Mouse (Mus musculus) B cell, adult 2 months (primary cell): ENCODE measurements at regions not wholly inside any gene's neighbourhood (a gene's known extent, or its start where the extent isn't known, plus 50 kb on each side); places are given as distances from the start of the nearest gene placed in this dataset.

ENCODE experiments used
- DNase-seq, 2 experiments: peaks; one replicate each; pipeline ENCODE4 v3.0.0; 2022

- no peak for DNase-seq
Measured at GRCm38 (mm10) chr6:31995977-31996376, 54.1 kb upstream of the 1700012A03Rik start.

- no peak for DNase-seq
Measured at GRCm38 (mm10) chr6:31995249-31995648, 54.8 kb upstream of the 1700012A03Rik start.

DNA sequence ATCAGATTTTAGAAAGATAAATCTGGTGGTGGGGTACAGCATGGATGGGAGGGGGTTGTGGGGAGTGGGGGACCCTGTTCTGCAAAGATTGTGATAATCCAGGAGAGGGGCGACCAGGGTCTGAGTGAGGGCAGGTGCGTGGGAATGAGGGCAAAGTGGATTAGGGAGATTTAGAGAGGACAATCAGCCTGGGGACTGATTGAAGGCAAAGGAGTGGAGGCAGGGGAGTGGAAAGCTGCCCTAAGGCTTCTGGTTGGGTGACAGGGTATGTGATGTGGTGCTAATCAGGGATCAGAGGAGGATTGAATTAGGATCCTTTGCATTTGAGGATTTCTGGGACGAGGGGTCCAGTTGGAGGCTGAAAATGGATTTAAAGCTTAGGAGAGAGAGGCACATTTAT, 64.3 kb upstream of the 1700012A03Rik start:
- no peak for DNase-seq

DNA sequence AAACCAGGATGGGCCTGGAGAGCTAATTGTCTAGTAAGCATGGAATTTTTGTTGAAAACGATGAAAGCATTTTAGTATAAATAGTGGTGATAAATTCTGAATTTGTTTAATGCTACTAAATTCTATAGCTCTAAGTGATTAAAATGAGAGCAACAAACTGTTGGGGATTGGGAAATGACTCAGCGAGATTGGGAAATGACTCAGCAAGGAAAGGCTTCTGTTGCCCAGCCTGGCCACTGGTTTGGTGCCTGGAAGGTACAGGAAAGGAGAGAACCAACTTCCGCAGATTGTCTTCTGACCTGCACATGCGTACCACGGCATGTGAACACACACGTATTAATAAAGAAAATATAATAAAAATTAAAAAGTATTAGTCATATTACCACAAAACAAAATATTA, 73.3 kb upstream of the 1700012A03Rik start:
- DNase-seq = no peak

- DNase-seq = no peak
Measured at GRCm38 (mm10) chr6:31948063-31948481, 102.0 kb upstream of the 1700012A03Rik start.

DNA sequence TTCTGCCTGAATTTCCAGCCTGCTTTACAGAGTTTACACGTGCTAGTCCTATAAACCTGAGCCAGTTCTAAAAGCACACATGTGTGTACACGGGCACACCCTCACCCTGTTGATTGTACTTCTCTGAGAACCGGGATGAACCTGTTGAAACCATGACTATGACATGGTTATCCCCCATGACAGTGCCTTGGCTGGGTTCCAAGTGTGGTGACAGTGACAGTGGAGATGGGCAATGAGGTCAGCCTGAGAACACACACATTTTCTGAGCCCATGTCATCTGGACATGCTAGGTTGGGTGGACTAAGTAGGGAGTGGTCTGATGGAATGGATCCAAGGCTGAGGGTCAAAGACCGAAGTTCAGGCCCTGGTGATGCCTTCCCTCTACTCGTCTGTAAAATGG, 103.5 kb upstream of the 1700012A03Rik start:
- DNase-seq = no peak

DNA sequence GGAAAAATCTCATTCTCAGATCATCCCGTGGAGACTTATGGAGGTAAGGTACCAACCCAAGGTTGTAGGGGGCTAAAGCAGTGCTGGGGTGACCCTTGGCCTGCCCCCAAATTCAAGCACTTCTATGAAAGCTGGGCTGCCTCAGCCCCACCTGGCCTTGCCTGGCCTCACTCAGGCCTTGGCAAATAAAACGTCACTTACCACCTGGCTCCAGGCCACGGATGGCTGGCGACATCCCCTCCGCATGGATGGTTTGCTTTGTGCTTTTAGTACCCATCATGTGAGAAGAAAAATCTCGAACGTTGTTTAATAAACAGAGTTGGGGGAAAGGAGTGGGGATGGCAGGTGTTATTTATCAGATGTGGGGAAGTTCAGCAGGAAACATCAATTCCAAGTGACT, 104.7 kb upstream of the 1700012A03Rik start:
- DNase-seq = no peak

DNA sequence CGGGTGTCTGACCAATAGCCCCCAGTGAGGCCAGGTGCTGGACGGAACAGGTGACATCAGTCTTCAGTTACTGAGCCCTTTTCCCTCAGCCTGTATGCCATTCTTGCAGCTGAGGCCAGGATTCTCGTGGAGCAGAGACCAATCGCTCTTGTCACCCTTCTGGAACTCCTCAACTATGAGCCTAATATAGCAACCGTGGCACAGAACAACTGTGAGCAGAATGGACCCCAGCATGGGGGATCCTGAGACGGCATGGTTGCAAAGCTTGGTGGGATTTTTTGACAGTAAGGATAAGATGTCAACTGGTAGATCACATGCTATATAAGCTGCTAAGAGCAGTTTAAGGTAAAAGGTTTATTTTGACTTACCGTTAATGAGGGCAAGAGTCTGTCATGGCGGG, 105.5 kb upstream of the 1700012A03Rik start:
- DNase-seq = no peak

DNA sequence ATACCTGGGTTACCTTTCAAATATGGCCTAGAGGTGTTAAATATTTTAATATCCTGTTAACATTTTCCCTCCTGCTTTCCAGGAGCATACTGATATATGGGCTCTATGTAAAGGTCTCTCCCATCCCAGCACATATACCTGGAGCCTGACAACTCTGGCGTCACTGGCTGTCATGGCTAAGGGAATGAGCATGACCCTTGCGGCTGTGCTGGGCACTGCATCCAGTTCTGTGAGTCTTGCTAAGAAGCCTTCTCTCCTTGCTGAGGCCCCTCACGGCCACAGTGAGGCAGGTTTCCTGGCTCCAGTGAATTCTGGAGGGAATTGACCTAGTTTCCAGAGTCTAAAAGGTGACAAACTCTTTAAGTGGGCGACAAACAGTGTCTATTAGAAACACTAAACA, 107.3 kb upstream of the 1700012A03Rik start:
- DNase-seq = no peak

DNA sequence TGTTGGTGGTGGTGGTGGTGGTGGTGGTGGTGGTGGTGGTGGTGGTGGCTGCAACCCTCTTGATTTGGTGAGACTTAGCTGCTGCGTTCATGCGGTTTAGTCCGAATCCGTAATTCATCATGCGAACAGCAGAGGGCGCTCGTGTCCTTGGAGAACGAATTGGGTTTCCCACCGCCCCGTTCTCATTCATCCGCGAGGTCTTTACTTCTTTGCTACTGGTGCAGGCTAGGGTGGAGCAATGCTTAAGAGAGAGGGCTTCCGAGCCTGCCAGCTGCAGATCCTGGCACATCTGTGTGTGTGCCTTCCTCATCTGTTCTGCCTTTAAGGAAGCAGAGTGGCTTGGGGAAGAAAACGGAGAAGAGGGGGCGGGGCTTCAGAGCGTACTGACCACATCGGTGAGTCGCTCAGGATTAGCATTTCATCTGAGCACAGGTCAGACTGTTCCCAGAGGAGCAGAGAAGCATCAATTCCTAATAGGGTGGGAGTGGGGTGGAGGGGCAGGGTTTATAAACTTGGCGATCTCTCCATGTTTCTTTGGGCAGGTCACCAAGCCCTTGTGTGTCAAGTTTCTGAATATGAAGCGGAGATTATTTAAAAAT, 111.7 kb upstream of the 1700012A03Rik start:
- DNase-seq = peak; percentile 55 to 59

GRCm38 (mm10) chr6:31937146-31937545, 112.9 kb upstream of the 1700012A03Rik start:
- DNase-seq = no peak

DNA sequence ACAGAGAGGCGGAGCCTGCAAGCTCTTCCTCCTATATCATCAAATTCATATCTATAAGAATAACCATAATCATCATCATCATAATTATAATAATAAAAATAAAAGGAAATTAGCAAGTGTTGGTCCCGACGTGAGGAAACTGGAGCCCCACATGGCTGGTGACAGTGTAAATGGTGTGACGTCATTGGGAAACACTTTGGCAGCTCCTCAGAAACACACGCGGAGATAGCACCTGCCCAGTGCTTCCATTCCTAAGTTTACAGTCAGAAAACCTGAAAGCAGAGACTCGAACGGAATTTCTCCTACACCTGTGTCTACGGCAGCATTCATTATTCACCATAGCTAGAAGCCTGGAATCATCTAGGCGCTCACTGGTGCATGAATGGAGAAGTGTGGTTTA, 115.2 kb upstream of the 1700012A03Rik start:
- DNase-seq = no peak

DNA sequence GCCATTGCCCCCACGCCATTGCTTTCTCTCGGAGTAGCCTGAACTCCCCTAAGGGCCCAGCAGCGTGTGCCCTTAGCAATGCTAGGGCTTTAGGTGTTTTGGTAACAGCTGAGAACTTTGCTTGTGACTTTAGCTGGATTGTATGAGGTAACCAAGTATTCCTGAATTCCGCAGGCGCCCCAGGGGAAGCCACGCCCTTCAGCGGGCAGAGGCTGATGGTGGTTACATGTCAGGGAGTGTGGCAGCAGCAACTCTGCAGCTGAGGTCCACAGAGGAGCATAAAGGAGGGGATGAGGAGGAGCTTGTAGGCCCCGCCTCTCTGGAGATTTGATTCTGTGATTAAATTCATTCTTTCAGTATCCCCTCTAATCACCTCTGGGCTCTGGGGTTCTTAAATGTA, 116.1 kb upstream of the 1700012A03Rik start:
- no peak for DNase-seq

DNA sequence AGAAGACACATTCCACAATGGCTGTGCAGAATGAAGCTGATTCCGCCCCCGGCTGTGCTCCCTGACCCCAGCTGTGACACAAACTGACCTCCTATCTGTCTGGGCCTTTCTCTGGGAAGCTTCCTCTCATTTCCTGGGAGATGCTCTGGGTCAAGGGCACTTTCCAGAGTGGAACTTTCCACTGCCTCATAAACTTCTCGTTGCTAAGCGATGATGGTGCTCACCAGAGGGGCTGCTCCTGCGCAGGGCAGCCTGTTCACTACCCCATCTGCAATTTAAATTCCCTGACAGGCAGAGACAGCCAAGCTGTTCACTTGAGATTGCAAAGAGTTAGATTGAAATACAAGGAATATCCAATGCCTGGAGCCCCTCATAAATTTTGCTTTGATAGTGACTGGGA, 116.7 kb upstream of the 1700012A03Rik start:
- DNase-seq = no peak

GRCm38 (mm10) chr6:31931116-31931515, 118.9 kb upstream of the 1700012A03Rik start:
- DNase-seq = no peak

DNA sequence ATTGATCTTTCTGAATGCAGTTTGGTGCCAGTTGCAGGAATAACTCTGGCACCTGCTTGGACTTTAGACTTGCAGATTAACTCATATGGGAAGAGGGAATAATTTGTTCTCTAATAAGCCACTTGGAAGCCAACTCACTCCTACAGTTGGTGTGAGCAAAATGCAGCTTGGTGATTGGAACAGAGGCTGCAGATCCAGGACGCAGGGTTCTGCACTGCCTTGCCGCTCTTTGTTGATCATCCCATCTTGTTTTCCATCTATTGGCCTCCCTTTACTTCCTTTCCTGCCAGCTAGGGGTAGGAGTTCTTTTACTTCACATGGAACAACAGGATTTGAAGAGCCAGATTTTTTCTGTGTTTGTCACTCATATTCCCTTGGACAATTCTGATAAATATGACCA, 120.9 kb upstream of the 1700012A03Rik start:
- no peak for DNase-seq

GRCm38 (mm10) chr6:31927181-31927580, 122.9 kb upstream of the 1700012A03Rik start:
- no peak for DNase-seq

DNA sequence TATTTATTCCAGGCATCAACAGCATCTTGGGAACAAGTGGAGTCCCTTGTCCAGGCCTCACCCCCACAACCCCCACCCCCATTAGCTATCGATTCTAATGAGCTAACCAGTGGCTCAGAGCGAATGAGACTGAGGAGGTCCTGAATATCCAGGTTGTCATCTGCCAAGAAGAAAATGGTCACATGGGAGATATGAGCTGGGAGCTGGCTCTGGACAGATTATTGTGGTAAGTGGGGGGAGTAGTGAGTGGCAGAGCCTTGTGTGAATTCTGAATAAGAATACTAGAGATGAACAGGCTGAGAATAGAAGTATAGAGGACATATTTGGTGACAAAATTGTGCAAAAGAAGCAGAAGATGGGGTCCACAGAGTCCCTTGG, 125.4 kb upstream of the 1700012A03Rik start:
- DNase-seq = no peak

- no peak for DNase-seq
Measured at GRCm38 (mm10) chr6:31923951-31924668, 125.9 kb upstream of the 1700012A03Rik start.

- DNase-seq = no peak
Measured at GRCm38 (mm10) chr6:31921561-31922152, 128.4 kb upstream of the 1700012A03Rik start.

- DNase-seq = no peak
Measured at GRCm38 (mm10) chr6:31917411-31918131, 132.5 kb upstream of the 1700012A03Rik start.

- no peak for DNase-seq
Measured at GRCm38 (mm10) chr6:31901791-31902190, 148.3 kb upstream of the 1700012A03Rik start.

DNA sequence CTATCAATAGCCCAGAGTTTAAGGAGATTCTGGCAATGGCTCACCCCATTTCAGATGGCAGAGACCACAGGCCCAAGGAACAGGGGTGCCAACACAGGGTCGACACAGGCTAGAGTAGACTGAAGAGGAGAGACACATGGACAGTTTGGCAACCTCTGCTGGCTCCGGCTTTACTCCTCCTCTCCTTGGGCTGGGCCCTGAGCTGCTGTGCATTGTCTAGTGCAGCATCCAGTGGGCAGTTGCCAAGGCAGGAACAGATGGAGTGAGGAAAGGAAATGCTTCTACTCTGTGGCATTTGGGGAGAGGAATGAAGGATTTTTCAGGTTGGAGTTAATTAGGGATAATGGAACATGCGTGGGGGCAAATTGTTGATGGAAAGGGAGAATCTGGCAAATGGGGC, 151.0 kb upstream of the 1700012A03Rik start:
- no peak for DNase-seq

DNA sequence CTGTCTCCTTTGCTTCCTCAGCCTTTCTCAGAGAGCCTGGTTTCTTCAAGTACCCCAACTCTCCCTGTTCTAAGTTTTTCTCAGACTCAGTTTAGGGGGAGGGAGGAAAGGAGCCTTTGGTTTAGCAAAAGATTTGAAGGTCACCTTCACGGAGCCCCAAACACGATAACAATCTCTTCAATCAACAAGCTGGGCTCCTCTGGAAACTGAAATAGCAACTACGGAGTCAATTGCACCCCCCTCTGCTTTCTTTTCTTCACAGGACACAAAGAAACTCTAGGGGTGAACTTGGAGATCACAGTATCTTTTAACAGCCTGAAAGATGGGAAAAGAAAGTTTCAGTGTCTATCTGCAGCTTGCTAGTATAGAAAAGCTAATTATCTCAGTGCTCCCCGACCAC, 151.4 kb upstream of the 1700012A03Rik start:
- DNase-seq = no peak
